In genomic region chr15:59954345-59954744, GRCm38 (mm10) we compare ENCODE assay signal across 8 mouse cellular contexts.
DNase-seq lines count a peak whose midpoint lies in the region; ATAC-seq lines count a peak whose summit lies in the region.

No protein-coding gene starts in this region.

- H3K27ac ChIP-seq in heart, embryonic 12.5 days (ENCODE audit: poor library complexity, severe bottlenecking) = no peak overlapping the region
- no peak overlapping the region for H3K27ac ChIP-seq in hindbrain, embryonic 13.5 days

- H3K4me3 ChIP-seq in heart, embryonic 12.5 days = no peak overlapping the region
- no peak overlapping the region for H3K4me3 ChIP-seq in hindbrain, embryonic 13.5 days

- 65% methylated on average over 3 of the region's 3 CpGs for WGBS in heart, embryonic 12.5 days
- WGBS in hindbrain, embryonic 13.5 days = 74% methylated on average over 3 of the region's 3 CpGs

- H3K4me1 ChIP-seq in heart, embryonic 12.5 days (replicated peaks) = 0 out of 2 replicates have a peak, but pooled peaks cover 5% of the 10 kb centered on the region
- H3K4me1 ChIP-seq in hindbrain, embryonic 13.5 days (replicated peaks) = no peaks in the 10 kb centered on the region

- no peaks in the 10 kb centered on the region for H3K27me3 ChIP-seq in heart, embryonic 12.5 days (replicated peaks)
- no peaks in the 10 kb centered on the region for H3K27me3 ChIP-seq in hindbrain, embryonic 13.5 days

- 0 out of 2 replicates have a peak, but pooled peaks have one; percentile 48 for ATAC-seq in heart, embryonic 12.5 days (ENCODE audit: insufficient number of reproducible peaks, low FRiP score)
- no peak for ATAC-seq in hindbrain, embryonic 13.5 days (ENCODE audit: low FRiP score)

- H3K36me3 ChIP-seq in heart, embryonic 12.5 days = no peaks in the 10 kb centered on the region
- no peaks in the 10 kb centered on the region for H3K36me3 ChIP-seq in hindbrain, embryonic 13.5 days

- no peaks in the 10 kb centered on the region for H3K9me3 ChIP-seq in heart, embryonic 12.5 days (replicated peaks)
- H3K9me3 ChIP-seq in hindbrain, embryonic 13.5 days = no peaks in the 10 kb centered on the region

- no peak overlapping the region for H3K4me2 ChIP-seq in heart, embryonic 12.5 days
- no peak overlapping the region for H3K4me2 ChIP-seq in hindbrain, embryonic 13.5 days

- DNase-seq in kidney, adult 9 months = peak; percentile 3
- DNase-seq in kidney, adult 11 months = no peak
- DNase-seq in cerebellum, adult 9-10 months = peak; percentile 43
- DNase-seq in left cerebral cortex, adult 8-10 months (ENCODE audit: low spot score in 2 of 2) = peak; percentile 6 to 77
- peak; percentile 34 for DNase-seq in skeletal muscle tissue, adult 2 months (ENCODE audit: low read depth, low spot score)
- no peak for DNase-seq in embryo, embryonic 11 days

- H3K9ac ChIP-seq in heart, embryonic 12.5 days = no peak overlapping the region
- H3K9ac ChIP-seq in hindbrain, embryonic 13.5 days = no peak overlapping the region

Comparison
In these comparisons a context has a peak if more than half of its experiments do, and no peak if none do; other contexts are left out.
1. DNase-seq: peak in kidney, adult 9 months (single experiment), cerebellum, adult 9-10 months (single experiment), left cerebral cortex, adult 8-10 months (2 of 2) and skeletal muscle tissue, adult 2 months (single experiment); none in kidney, adult 11 months (single experiment) and embryo, embryonic 11 days (single experiment).